In genomic region chr16:33133186-33133585, GRCm38 (mm10) we compare ENCODE assay signal across 19 mouse cellular contexts. TPM values are rescaled to one million over a fixed set of nuclear protein-coding genes. Genes with fewer than 3 reads are reported as not detected.
DNase-seq lines count a peak whose midpoint lies in the region; TF ChIP-seq lines count a peak whose summit lies in the region.
"Had no signal": no experiment of that assay in that cellular context is flagged by ENCODE, and none has a peak within 500 bp of the region (broad histone marks: within the 10 kb centered on the region; RNA-seq: fewer than 3 reads in every experiment).

No protein-coding gene starts in this region.

- peak overlapping the region; percentile 4; the same call in 1 of the 2 replicates for H3K9ac ChIP-seq in ES-E14 (ENCODE audit: insufficient read depth, low read depth, low read length, poor library complexity, severe bottlenecking)
- H3K9ac ChIP-seq: embryonic facial prominence, embryonic 13.5 days; forebrain, embryonic 13.5 days; forebrain, postnatal 0 days; heart, embryonic 13.5 days; hindbrain, embryonic 12.5 days had no signal

- peak overlapping the region; percentile 24 to 54 for H3K4me3 ChIP-seq in ES-E14 (ENCODE audit: insufficient read depth in 1 of 2, low read depth in 1 of 2, low read length in 2 of 2, poor library complexity in 1 of 2, severe bottlenecking in 1 of 2)
- H3K4me3 ChIP-seq: embryonic facial prominence, embryonic 13.5 days; forebrain, embryonic 13.5 days; heart, embryonic 13.5 days; hindbrain, embryonic 12.5 days; intestine, embryonic 15.5 days had no signal

- peak; percentile 21 to 37 for DNase-seq in cerebellum, postnatal 14 days
- no peak for DNase-seq in cerebellum, postnatal 4 days (ENCODE audit: low spot score in 2 of 2)
- DNase-seq in right cerebral cortex, adult 18-20 months, result peak; percentile 8
- DNase-seq in right cerebral cortex, postnatal 10 days (ENCODE audit: low spot score in 2 of 2), result no peak
- DNase-seq in ES-E14 (ENCODE audit: low read depth, low spot score), result no peak
- DNase-seq in lung, postnatal 25 days (ENCODE audit: low spot score), result no peak
- DNase-seq in adrenal gland, postnatal 10 days, result no peak
- DNase-seq: adrenal gland, postnatal 25 days; cerebellum, adult 11 months; cerebellum, postnatal 25 days; forebrain, postnatal 0 days; gastrocnemius, postnatal 36 days; heart, postnatal 36 days; kidney, adult 18-20 months had no signal

- no peak overlapping the region for H3K27ac ChIP-seq in ES-E14 (ENCODE audit: insufficient read depth, low read depth, low read length, poor library complexity, severe bottlenecking)
- H3K27ac ChIP-seq: embryonic facial prominence, embryonic 13.5 days; forebrain, embryonic 13.5 days; heart, embryonic 13.5 days; hindbrain, embryonic 12.5 days; intestine, embryonic 15.5 days had no signal

- no peaks in the 10 kb centered on the region for H3K36me3 ChIP-seq in ES-E14 (ENCODE audit: control insufficient read depth, insufficient read depth, low read length, poor library complexity, severe bottlenecking)
- H3K36me3 ChIP-seq: embryonic facial prominence, embryonic 13.5 days; heart, embryonic 13.5 days; hindbrain, embryonic 12.5 days; intestine, embryonic 15.5 days had no signal

- in situ Hi-C loops in ES-E14 (cut with MboI; ENCODE audit: low sequenced_read_pairs in 2 of 2, unreplicated experiment in 2 of 2), result no loop called here

- H3K4me1 ChIP-seq in ES-E14 (ENCODE audit: control insufficient read depth in 2 of 2, insufficient read depth in 2 of 2, low read length in 2 of 2, poor library complexity in 1 of 2), result peaks cover 0 to 4% of the 10 kb centered on the region in 2 experiments; a peak in 1 of 4 replicates
- H3K4me1 ChIP-seq: forebrain, embryonic 13.5 days; hindbrain, embryonic 12.5 days; intestine, embryonic 15.5 days had no signal

- no peaks in the 10 kb centered on the region for H3K9me3 ChIP-seq in ES-E14 (ENCODE audit: control insufficient read depth, insufficient read depth, low read depth, low read length)
- H3K9me3 ChIP-seq: embryonic facial prominence, embryonic 13.5 days; forebrain, embryonic 13.5 days; heart, embryonic 13.5 days; hindbrain, embryonic 12.5 days; intestine, embryonic 15.5 days had no signal

TF ChIP-seq in ES-E14, 5 proteins besides CTCF, POLR2A, EP300 and RAD21:
- no peak for TF ChIP-seq ZC3H11A (IDR thresholded peaks at IDR 0.05; ENCODE audit: borderline replicate concordance, low read depth, low read length)
- no peak for TF ChIP-seq MAFK (IDR thresholded peaks at IDR 0.05; ENCODE audit: insufficient read depth, low read depth, low read length)
- TF ChIP-seq CHD2 (IDR thresholded peaks at IDR 0.05; ENCODE audit: low read depth, low read length), result no peak
- TF ChIP-seq HCFC1 (IDR thresholded peaks at IDR 0.05; ENCODE audit: borderline replicate concordance, insufficient read depth, low read length), result no peak
- no peak for TF ChIP-seq ZNF384 (IDR thresholded peaks at IDR 0.05; ENCODE audit: low read depth, low read length)

RNA-seq across cellular contexts. Expression of gene Osbpl11, which starts 51.7 kb away (rescaled TPM):
- 15.2 and 15.6 TPM in 2 replicates for total RNA-seq in ES-E14 (2012; rRNA removed)
- total RNA-seq in adrenal gland, postnatal 10 days (2021), result 10 to 100 TPM; 43.8 to 57.3 TPM

Comparison
In these comparisons a context has a peak if more than half of its experiments do, and no peak if none do; other contexts are left out.
1. DNase-seq: peak in cerebellum, postnatal 14 days (2 of 2) and right cerebral cortex, adult 18-20 months (single experiment); none in cerebellum, postnatal 4 days (0 of 2), right cerebral cortex, postnatal 10 days (0 of 2), ES-E14 (single experiment), lung, postnatal 25 days (single experiment) and adrenal gland, postnatal 10 days (single experiment).